Mouse (Mus musculus): ENCODE measurements around the gene Otop2.

GRCm38 (mm10) chr11:115336115-115336514 lies 29.2 kb downstream of the Otop2 start:
- TF ChIP-seq CTCF (IDR thresholded peaks at IDR 0.05; ENCODE audit: low read depth) (no peak), EP300 (IDR thresholded peaks at IDR 0.05; ENCODE audit: low read depth) (no peak)
